Mouse (Mus musculus) lung, embryonic 16.5 days (tissue): ENCODE results near the gene Hectd1. TPM values are rescaled to one million over a fixed set of nuclear protein-coding genes. Genes with fewer than 3 reads are reported as not detected.

ENCODE experiments used
- ATAC-seq: fragments of 200-750 bp; cut with Nextera tagmentation; 2 replicates; pipeline ENCODE4 v1.8.0; 2017; ENCODE audit warnings: low read depth, mild to moderate bottlenecking, moderate library complexity
- H3K27ac ChIP-seq: fragments of 300-500 bp; sonication (generic); 2 replicates; pipeline ENCODE4 v1.5.1; 2014; ENCODE audit warnings: mild to moderate bottlenecking, control low read depth, low read length
- H3K27me3 ChIP-seq: fragments of 300-500 bp; sonication (generic); 2 replicates; pipeline ENCODE4 v1.6.1; 2014; ENCODE audit warnings: low read depth, low read length, mixed read lengths; ENCODE audit not compliant: control insufficient read depth, insufficient read depth
- H3K36me3 ChIP-seq: fragments of 300-500 bp; sonication (generic); 2 replicates; pipeline ENCODE4 v1.6.1; 2014; ENCODE audit warnings: low read length; ENCODE audit not compliant: control insufficient read depth, insufficient read depth
- H3K4me1 ChIP-seq: fragments of 300-500 bp; sonication (generic); replicated peaks from 2 replicates; pipeline ENCODE4 v1.6.1; 2014; ENCODE audit warnings: low read length, mixed read lengths; ENCODE audit not compliant: control insufficient read depth, insufficient read depth
- H3K4me2 ChIP-seq: fragments of 300-500 bp; sonication (generic); 2 replicates; pipeline ENCODE4 v1.6.1; 2014; ENCODE audit warnings: low read depth, low read length, control low read depth
- H3K4me3 ChIP-seq: fragments of 300-500 bp; sonication (generic); 2 replicates; pipeline ENCODE4 v1.5.1; 2014; ENCODE audit warnings: mild to moderate bottlenecking, low read length, control low read depth
- H3K9ac ChIP-seq: fragments of 300-500 bp; sonication (generic); 2 replicates; pipeline ENCODE4 v1.6.1; 2014; ENCODE audit warnings: low read length, control low read depth
- H3K9me3 ChIP-seq: fragments of 300-500 bp; sonication (generic); 2 replicates; pipeline ENCODE4 v1.6.1; 2016; ENCODE audit warnings: low read length; ENCODE audit not compliant: control insufficient read depth
- WGBS: fragments of 180-500 bp; shearing (Covaris S2); extraction: QIAGEN DNeasy Blood & Tissue Kit; methylation state at CpG from one replicate; pipeline ENCODE4 v1.1.7; 2014; 5-methylcytosine and 5-hydroxymethylcytosine counted together
- polyA plus RNA-seq: library from polyadenylated mRNA; unstranded; fragments of >200 nt; fragmentation: Nextera tagmentation; extraction: Ambion mirVana; gene quantifications from 2 replicates; pipeline ENCODE4 v1.2.1, GENCODE M21; 2015

Hectd1 gene
- polyA plus RNA-seq, 1 experiment from 2014 or later: 38.0 TPM

- Histone ChIP-seq H3K36me3 (no peaks in the 10 kb centered on the region), H3K9ac (no peak overlapping the region), H3K9me3 (no peaks in the 10 kb centered on the region), H3K4me2 (no peak overlapping the region), H3K27me3 (no peaks in the 10 kb centered on the region), H3K4me1 (peaks cover 5% of the 10 kb centered on the region; the same call in 1 of the 2 replicates), H3K4me3 (no peak overlapping the region), H3K27ac (no peak overlapping the region)
- 54% methylated on average over 8 of the region's 8 CpGs for WGBS
- no peak for ATAC-seq
Observed at GRCm38 (mm10) chr12:51817815-51818613, 11.3 kb downstream of the Hectd1 start.

GRCm38 (mm10) chr12:51811388-51812140 is 17.8 kb downstream of the Hectd1 start:
- Histone ChIP-seq H3K4me2 (no peak overlapping the region), H3K4me1 (no peaks in the 10 kb centered on the region), H3K9ac (no peak overlapping the region), H3K4me3 (no peak overlapping the region), H3K9me3 (no peaks in the 10 kb centered on the region), H3K27me3 (no peaks in the 10 kb centered on the region), H3K27ac (no peak overlapping the region), H3K36me3 (no peaks in the 10 kb centered on the region)
- WGBS: 85% methylated on average over 5 of the region's 5 CpGs
- ATAC-seq: no peak

- no peak overlapping the region for H3K27ac ChIP-seq
- peaks cover 4% of the 10 kb centered on the region; the same call in 1 of the 2 replicates for H3K36me3 ChIP-seq
- no peak overlapping the region for H3K4me3 ChIP-seq
- no peak overlapping the region for H3K4me2 ChIP-seq
- no peak overlapping the region for H3K9ac ChIP-seq
- H3K9me3 ChIP-seq: no peaks in the 10 kb centered on the region
- H3K4me1 ChIP-seq: no peaks in the 10 kb centered on the region
- no peak for ATAC-seq
- no peaks in the 10 kb centered on the region for H3K27me3 ChIP-seq
Observed at GRCm38 (mm10) chr12:51810564-51810963, 18.8 kb downstream of the Hectd1 start.

- Histone ChIP-seq H3K4me2 (no peak overlapping the region), H3K9me3 (no peaks in the 10 kb centered on the region), H3K4me1 (no peaks in the 10 kb centered on the region), H3K27ac (no peak overlapping the region), H3K4me3 (no peak overlapping the region), H3K27me3 (no peaks in the 10 kb centered on the region), H3K36me3 (peaks cover 43% of the 10 kb centered on the region), H3K9ac (no peak overlapping the region)
- ATAC-seq: no peak
- WGBS: 91% methylated on average over 7 of the region's 7 CpGs
Observed at GRCm38 (mm10) chr12:51784842-51785241, 44.5 kb downstream of the Hectd1 start.

DNA sequence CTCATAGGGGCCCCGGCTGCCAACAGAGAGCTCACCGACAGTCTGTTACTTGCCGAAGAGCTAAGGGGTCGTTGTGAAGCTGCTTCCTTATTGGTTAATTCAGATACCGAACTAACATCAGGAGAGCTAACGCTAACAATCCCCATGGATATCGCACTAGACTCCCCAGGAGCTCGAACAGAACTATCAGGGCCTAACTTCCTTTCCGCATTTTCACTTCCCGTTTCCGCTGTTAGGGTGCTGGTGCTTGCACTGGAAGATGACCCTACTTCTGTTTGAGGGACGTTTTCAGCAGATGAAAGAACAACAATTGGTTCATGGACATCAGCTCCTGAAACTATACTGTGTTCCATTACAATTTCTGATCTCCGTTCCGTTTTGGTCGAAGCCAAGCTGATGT is 60.6 kb downstream of the Hectd1 start:
- ATAC-seq: no peak
- H3K4me2 ChIP-seq: no peak overlapping the region

GRCm38 (mm10) chr12:51767454-51767853 is 61.9 kb downstream of the Hectd1 start:
- H3K4me3 ChIP-seq: no peak overlapping the region
- H3K9ac ChIP-seq: no peak overlapping the region
- no peak for ATAC-seq
- no peak overlapping the region for H3K27ac ChIP-seq
- H3K27me3 ChIP-seq: no peaks in the 10 kb centered on the region
- no peak overlapping the region for H3K4me2 ChIP-seq
- H3K9me3 ChIP-seq: no peaks in the 10 kb centered on the region
- peaks cover 40% of the 10 kb centered on the region for H3K36me3 ChIP-seq
- H3K4me1 ChIP-seq: no peaks in the 10 kb centered on the region
- WGBS: 58% methylated on average over 4 of the region's 4 CpGs

More for the DNA sequence above, 60.6 kb downstream of the Hectd1 start:
- 90% methylated on average over 15 of the region's 15 CpGs for WGBS
- no peaks in the 10 kb centered on the region for H3K9me3 ChIP-seq
- no peak overlapping the region for H3K4me3 ChIP-seq
- H3K36me3 ChIP-seq: peaks cover 33% of the 10 kb centered on the region
- H3K27me3 ChIP-seq: no peaks in the 10 kb centered on the region
- H3K9ac ChIP-seq: no peak overlapping the region
- H3K27ac ChIP-seq: no peak overlapping the region
- H3K4me1 ChIP-seq: no peaks in the 10 kb centered on the region

DNA sequence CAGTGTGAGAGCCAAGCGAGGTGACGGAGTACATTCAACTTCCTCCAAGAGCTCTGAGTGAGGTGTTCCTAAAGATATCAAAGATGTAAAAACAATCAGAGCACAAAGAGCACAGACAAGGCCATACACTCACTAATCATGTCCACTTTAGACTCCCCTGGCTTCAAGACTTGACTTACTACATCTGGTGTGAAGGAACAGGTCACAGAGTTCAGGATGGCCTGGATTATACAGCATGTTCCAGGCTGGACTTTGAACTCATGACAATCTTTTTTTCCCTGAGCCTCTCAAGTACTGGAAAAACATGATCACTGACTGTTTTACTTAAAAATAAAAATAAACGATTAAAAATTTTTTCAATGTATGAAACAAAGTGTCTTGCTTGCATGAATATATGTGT is 70.0 kb downstream of the Hectd1 start:
- Histone ChIP-seq H3K4me1 (no peaks in the 10 kb centered on the region), H3K4me2 (no peak overlapping the region), H3K27ac (no peak overlapping the region), H3K4me3 (no peak overlapping the region), H3K9me3 (no peaks in the 10 kb centered on the region), H3K9ac (no peak overlapping the region), H3K27me3 (no peaks in the 10 kb centered on the region), H3K36me3 (peaks cover 53% of the 10 kb centered on the region)
- ATAC-seq: no peak
- WGBS: 87% methylated on average over 3 of the region's 3 CpGs

- no peak for ATAC-seq
- Histone ChIP-seq H3K9ac (no peak overlapping the region), H3K4me3 (no peak overlapping the region), H3K4me1 (no peaks in the 10 kb centered on the region), H3K27me3 (no peaks in the 10 kb centered on the region), H3K9me3 (no peaks in the 10 kb centered on the region), H3K4me2 (no peak overlapping the region), H3K36me3 (peaks cover 52% of the 10 kb centered on the region), H3K27ac (no peak overlapping the region)
Observed at GRCm38 (mm10) chr12:51756599-51756961, 72.8 kb downstream of the Hectd1 start.

DNA sequence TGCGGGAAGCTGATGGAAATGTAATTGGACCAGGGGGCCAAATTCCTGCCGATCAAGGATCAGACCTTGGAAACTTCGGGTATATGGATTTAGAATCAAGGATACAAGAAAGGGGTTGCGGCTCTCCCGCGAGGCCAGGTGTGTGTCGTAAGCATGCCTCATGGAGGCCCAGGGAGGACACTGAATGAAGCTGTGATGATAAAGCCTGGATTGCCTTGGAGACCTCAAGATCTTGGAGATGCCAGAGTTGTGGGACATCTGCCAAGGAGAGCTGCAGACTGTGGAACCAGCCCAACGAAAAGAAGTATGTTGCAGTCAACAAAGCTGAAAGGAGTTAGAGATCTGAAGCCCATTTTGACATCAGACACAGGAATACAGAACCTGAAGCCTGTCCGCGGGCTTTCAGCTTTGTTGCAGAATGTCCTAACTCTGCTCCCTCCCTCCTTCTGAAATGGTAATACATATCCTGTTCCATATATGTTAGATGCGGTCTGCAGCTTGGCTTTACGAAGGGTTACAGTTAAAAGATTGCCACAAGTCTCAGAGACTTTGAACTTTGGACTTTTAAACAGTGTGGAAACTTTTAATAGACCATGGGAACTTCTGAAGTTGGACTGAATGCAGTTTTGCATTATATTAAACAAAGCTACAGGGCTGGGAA is 73.3 kb downstream of the Hectd1 start:
- Histone ChIP-seq H3K36me3 (peaks cover 55% of the 10 kb centered on the region), H3K27me3 (no peaks in the 10 kb centered on the region), H3K4me3 (no peak overlapping the region), H3K9ac (no peak overlapping the region), H3K9me3 (no peaks in the 10 kb centered on the region), H3K27ac (no peak overlapping the region), H3K4me2 (no peak overlapping the region), H3K4me1 (no peaks in the 10 kb centered on the region)
- WGBS: 93% methylated on average over 12 of the region's 12 CpGs
- ATAC-seq: no peak
